Mouse (Mus musculus): ENCODE data around the gene Smo.

Gene Smo

GRCm38 (mm10) chr6:29770672-29771321 is 35.5 kb downstream of the Smo start:
- in situ Hi-C loops (cut with MboI, MseI): no loop called here

- in situ Hi-C loops (cut with MboI, MseI): no loop called here
These were observed 36.9 kb downstream of the Smo start for GRCm38 (mm10) chr6:29772236-29772635.

GRCm38 (mm10) chr6:29774161-29774560 is 38.9 kb downstream of the Smo start:
- in situ Hi-C loops (cut with MboI, MseI): no loop called here

- in situ Hi-C loops (cut with MboI, MseI): no loop called here
These were observed 40.3 kb downstream of the Smo start for GRCm38 (mm10) chr6:29775609-29776008.

- in situ Hi-C loops (cut with MboI, MseI): no loop called here
These were observed 41.4 kb downstream of the Smo start for GRCm38 (mm10) chr6:29776542-29777237.

- in situ Hi-C loops (cut with MboI, MseI): no loop called here
These were observed 41.9 kb downstream of the Smo start for GRCm38 (mm10) chr6:29777238-29777555.

- in situ Hi-C loops (cut with MboI, MseI): no loop called here
These were observed 44.8 kb downstream of the Smo start for GRCm38 (mm10) chr6:29780082-29780481.

- in situ Hi-C loops (cut with MboI, MseI): no loop called here
These were observed 45.3 kb downstream of the Smo start for GRCm38 (mm10) chr6:29780571-29780970.

GRCm38 (mm10) chr6:29782239-29782638 is 46.9 kb downstream of the Smo start:
- in situ Hi-C loops (cut with MboI, MseI): no loop called here

GRCm38 (mm10) chr6:29783960-29784359 is 48.7 kb downstream of the Smo start:
- in situ Hi-C loops (cut with MboI, MseI): no loop called here

GRCm38 (mm10) chr6:29784413-29785021 is 49.2 kb downstream of the Smo start:
- in situ Hi-C loops (cut with MboI, MseI): no loop called here

GRCm38 (mm10) chr6:29785759-29786158 is 50.5 kb downstream of the Smo start:
- in situ Hi-C loops (cut with MboI, MseI): no loop called here

GRCm38 (mm10) chr6:29788779-29789350 is 53.6 kb downstream of the Smo start:
- in situ Hi-C loops (cut with MboI, MseI): no loop called here

GRCm38 (mm10) chr6:29790014-29790698 is 54.9 kb downstream of the Smo start:
- in situ Hi-C loops (cut with MboI, MseI): no loop called here

- in situ Hi-C loops (cut with MboI, MseI): no loop called here
These were observed 58.2 kb downstream of the Smo start for GRCm38 (mm10) chr6:29793520-29793919.

GRCm38 (mm10) chr6:29794582-29794981 is 59.3 kb downstream of the Smo start:
- in situ Hi-C loops (cut with MboI, MseI): no loop called here

GRCm38 (mm10) chr6:29802979-29803378 is 67.7 kb downstream of the Smo start:
- in situ Hi-C loops (cut with MboI, MseI): no loop called here

- in situ Hi-C loops (cut with MboI, MseI): no loop called here
These were observed 68.7 kb downstream of the Smo start for GRCm38 (mm10) chr6:29804006-29804405.

- in situ Hi-C loops (cut with MboI, MseI): loop anchor here (5.0 kb wide), 1 partner anchor 103 kb away; no protein-coding TSS in a partner anchor
These were observed 70.1 kb downstream of the Smo start for GRCm38 (mm10) chr6:29805381-29805780.
